Mouse (Mus musculus) G1E (cell line): ENCODE data around the gene Arrdc5.

Source experiments
- CTCF ChIP-seq: IDR thresholded peaks from 2 replicates; pipeline ENCODE4 v1.5.1; 2012; ENCODE audit warnings: low read depth, low read length, inconsistent platforms, mixed read lengths
- GATA1 ChIP-seq: IDR thresholded peaks from 2 replicates; pipeline ENCODE4 v1.6.1; 2012; ENCODE audit warnings: borderline replicate concordance, low read length, inconsistent platforms, mixed read lengths
- POLR2AphosphoS5 ChIP-seq: IDR thresholded peaks from 2 replicates; pipeline ENCODE4 v1.6.1; 2012; ENCODE audit warnings: low read depth, low read length, inconsistent platforms; ENCODE audit not compliant: insufficient replicate concordance
- TAL1 ChIP-seq: conservative IDR thresholded peaks from 2 replicates; pipeline ENCODE4 v1.6.1; 2012; ENCODE audit warnings: low read depth, low read length, inconsistent platforms, mixed read lengths

DNA sequence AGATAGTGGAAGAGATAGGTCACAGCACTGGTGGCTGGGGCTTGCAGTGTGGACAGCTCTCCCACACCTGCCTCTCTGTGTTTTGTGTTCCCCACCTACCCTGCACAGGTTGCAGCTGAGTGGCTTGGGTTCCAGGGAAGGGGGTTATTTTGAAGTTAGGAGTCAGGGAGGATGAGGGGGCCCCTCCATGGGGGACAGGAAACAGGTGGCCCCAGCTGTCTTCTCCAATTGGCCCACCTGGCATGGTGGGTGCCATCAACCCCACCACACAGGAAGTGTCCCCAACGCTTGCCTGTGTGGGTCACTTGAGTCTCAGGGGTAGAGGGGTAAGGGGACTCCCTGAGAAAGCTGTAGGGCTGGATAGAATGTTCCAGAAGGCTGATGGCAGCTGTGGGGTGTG is 6.8 kb downstream of the Arrdc5 start:
- TF ChIP-seq CTCF (no peak), GATA1 (no peak), TAL1 (no peak), POLR2AphosphoS5 (no peak)
